Mouse (Mus musculus): ENCODE measurements around the gene Rtn3.

Rtn3 gene

GRCm38 (mm10) chr19:7484076-7484475 lies 995 bp upstream of the Rtn3 start:
- DNase-seq, result peak; percentile 15 to 35

GRCm38 (mm10) chr19:7483512-7483882 lies 416 bp upstream of the Rtn3 start:
- peak in 1 of 2 experiments; percentile 79 for DNase-seq

GRCm38 (mm10) chr19:7482266-7482598 lies 849 bp downstream of the Rtn3 start:
- DNase-seq, result no peak

GRCm38 (mm10) chr19:7481541-7482265 lies 1.4 kb downstream of the Rtn3 start:
- DNase-seq, result peak; percentile 81

- no peak for DNase-seq
These were observed 3.3 kb downstream of the Rtn3 start for GRCm38 (mm10) chr19:7479751-7480248.

GRCm38 (mm10) chr19:7470643-7471042 lies 12.4 kb downstream of the Rtn3 start:
- DNase-seq, result no peak

GRCm38 (mm10) chr19:7467915-7468314 lies 15.2 kb downstream of the Rtn3 start:
- DNase-seq, result no peak

GRCm38 (mm10) chr19:7459370-7459769 lies 23.7 kb downstream of the Rtn3 start:
- no peak for DNase-seq

- DNase-seq, result no peak
These were observed 24.2 kb downstream of the Rtn3 start for GRCm38 (mm10) chr19:7458901-7459300.

- DNase-seq, result no peak
These were observed 26.3 kb downstream of the Rtn3 start for GRCm38 (mm10) chr19:7456803-7457202.

GRCm38 (mm10) chr19:7445596-7445995 lies 37.5 kb downstream of the Rtn3 start:
- no peak for DNase-seq

GRCm38 (mm10) chr19:7445105-7445504 lies 38.0 kb downstream of the Rtn3 start:
- no peak for DNase-seq

- peak; percentile 73 to 81 for DNase-seq
These were observed 41.6 kb downstream of the Rtn3 start for GRCm38 (mm10) chr19:7441493-7441892.

GRCm38 (mm10) chr19:7438295-7438694 lies 44.8 kb downstream of the Rtn3 start:
- no peak for DNase-seq

- peak; percentile 80 to 88 for DNase-seq
These were observed 46.8 kb downstream of the Rtn3 start for GRCm38 (mm10) chr19:7436061-7436970.

- peak; percentile 79 to 87 for DNase-seq
These were observed 48.2 kb downstream of the Rtn3 start for GRCm38 (mm10) chr19:7434887-7435286.

- DNase-seq, result no peak
These were observed 57.7 kb downstream of the Rtn3 start for GRCm38 (mm10) chr19:7425398-7425775.

GRCm38 (mm10) chr19:7424590-7425397 lies 58.3 kb downstream of the Rtn3 start:
- DNase-seq, result peak; percentile 35 to 37

- peak; percentile 35 to 38 for DNase-seq
These were observed 59.0 kb downstream of the Rtn3 start for GRCm38 (mm10) chr19:7424131-7424530.

- DNase-seq, result no peak
These were observed 59.4 kb downstream of the Rtn3 start for GRCm38 (mm10) chr19:7423656-7424030.

- peak; percentile 95 to 96 for DNase-seq
These were observed 59.9 kb downstream of the Rtn3 start for GRCm38 (mm10) chr19:7423028-7423655.

- no peak for DNase-seq
These were observed 60.4 kb downstream of the Rtn3 start for GRCm38 (mm10) chr19:7422656-7423027.

All from cerebellum, postnatal 10 days (tissue).